Mouse (Mus musculus): ENCODE measurements around the gene Zfp969. TPM values are rescaled to one million over a fixed set of nuclear protein-coding genes. Genes with fewer than 3 reads are reported as not detected.
"Not testable (repeated sequence)": the region's sequence is repeated elsewhere in the genome, so short reads cannot be mapped to it uniquely, and the experiment has no call there.

Gene Zfp969
- polyA plus RNA-seq (2012; rRNA removed), result not detected in 2 replicates

GRCm38 (mm10) chr2:175703546-175703945 is at the start of gene Zfp969:
Zfp969 (minus strand) TSS chr2:175703646.
- not testable (repeated sequence) for H3K4me1 ChIP-seq (ENCODE audit: control insufficient read depth, insufficient read depth, low read length); H3K4me3 ChIP-seq (replicated peaks; ENCODE audit: extremely low read depth, low read depth, low read length); DNase-seq
- WGBS, result no CpG with 5 or more reads among the region's 9 CpGs

DNA sequence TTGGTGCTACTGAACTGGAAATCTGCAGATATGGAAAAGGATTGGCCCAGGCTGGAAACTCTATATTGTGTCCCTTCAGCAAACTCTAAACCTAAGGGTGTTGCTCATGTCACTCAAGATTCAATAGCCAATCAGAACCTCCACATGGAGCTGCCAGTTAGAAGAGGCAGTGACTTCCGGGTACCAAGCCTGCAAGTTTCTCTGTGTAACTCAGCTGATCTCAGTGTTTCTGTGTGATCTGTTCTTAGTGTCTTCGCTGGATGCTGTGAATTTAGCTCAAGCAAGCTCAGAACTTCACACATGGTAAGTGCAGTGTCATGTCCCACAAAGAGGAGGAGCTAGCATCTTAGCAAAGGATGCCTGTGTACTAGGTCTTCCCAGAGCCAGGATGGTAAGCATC is 37.8 kb upstream of the Zfp969 start, which contains the start of gene Gm2007:
Gene Gm2007, plus strand, starts transcription at position 301 of the 400 bp plus-strand sequence.
- not testable (repeated sequence) for H3K4me1 ChIP-seq (ENCODE audit: control insufficient read depth, insufficient read depth, low read length); H3K4me3 ChIP-seq (replicated peaks; ENCODE audit: extremely low read depth, low read depth, low read length); DNase-seq
- no CpG with 5 or more reads among the region's 2 CpGs for WGBS

DNA sequence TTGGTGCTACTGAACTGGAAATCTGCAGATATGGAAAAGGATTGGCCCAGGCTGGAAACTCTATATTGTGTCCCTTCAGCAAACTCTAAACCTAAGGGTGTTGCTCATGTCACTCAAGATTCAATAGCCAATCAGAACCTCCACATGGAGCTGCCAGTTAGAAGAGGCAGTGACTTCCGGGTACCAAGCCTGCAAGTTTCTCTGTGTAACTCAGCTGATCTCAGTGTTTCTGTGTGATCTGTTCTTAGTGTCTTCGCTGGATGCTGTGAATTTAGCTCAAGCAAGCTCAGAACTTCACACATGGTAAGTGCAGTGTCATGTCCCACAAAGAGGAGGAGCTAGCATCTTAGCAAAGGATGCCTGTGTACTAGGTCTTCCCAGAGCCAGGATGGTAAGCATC is 59.8 kb downstream of the Zfp969 start, which contains the start of gene Gm11007:
Gene Gm11007, plus strand, starts transcription at position 301 of the 400 bp plus-strand sequence.
- H3K4me1 ChIP-seq (ENCODE audit: control insufficient read depth, insufficient read depth, low read length); H3K4me3 ChIP-seq (replicated peaks; ENCODE audit: extremely low read depth, low read depth, low read length); DNase-seq: not testable (repeated sequence)
- WGBS, result no CpG with 5 or more reads among the region's 2 CpGs

Other genes starting within 250 kb of the Zfp969 start
- gene Zfp965, start 233.7 kb downstream of the Zfp969 start, polyA plus RNA-seq (2012; rRNA removed), result 0.24 and 0.57 TPM in 2 replicates
- gene Gm11007, start 59.7 kb downstream of the Zfp969 start, polyA plus RNA-seq (2012; rRNA removed), result not detected in 2 replicates
- not detected in 2 replicates for gene Gm2007, start 37.9 kb upstream of the Zfp969 start, polyA plus RNA-seq (2012; rRNA removed)
- 0.72 and 1.4 TPM in 2 replicates for gene Gm14288, start 97.4 kb upstream of the Zfp969 start, polyA plus RNA-seq (2012; rRNA removed)
- gene Gm6710, start 165.6 kb upstream of the Zfp969 start, polyA plus RNA-seq (2012; rRNA removed), result 1.7 and 3.0 TPM in 2 replicates
- gene Zfp966, start 227.5 kb upstream of the Zfp969 start, polyA plus RNA-seq (2012; rRNA removed), result 0.27 and 0.79 TPM in 2 replicates

Data from lung, adult 2 months (tissue).